Mouse (Mus musculus) spleen, adult 10 weeks (tissue): ENCODE measurements around the gene Aldh18a1. TPM values are rescaled to one million over a fixed set of nuclear protein-coding genes. Genes with fewer than 3 reads are reported as not detected.

Experiments
- polyA plus RNA-seq: library from polyadenylated mRNA; stranded (reverse); fragments of 350-450 nt; fragmentation: Illumina TruSeq; extraction: RNeasy Lipid Tissue Mini Kit (QIAGEN cat#74804); gene quantifications from one replicate; pipeline ENCODE4 v1.2.3, GENCODE M21; 2015; ENCODE audit warnings: low replicate concordance; ENCODE audit not compliant: insufficient read depth

Gene Aldh18a1
- 19.0 TPM for polyA plus RNA-seq

DNA sequence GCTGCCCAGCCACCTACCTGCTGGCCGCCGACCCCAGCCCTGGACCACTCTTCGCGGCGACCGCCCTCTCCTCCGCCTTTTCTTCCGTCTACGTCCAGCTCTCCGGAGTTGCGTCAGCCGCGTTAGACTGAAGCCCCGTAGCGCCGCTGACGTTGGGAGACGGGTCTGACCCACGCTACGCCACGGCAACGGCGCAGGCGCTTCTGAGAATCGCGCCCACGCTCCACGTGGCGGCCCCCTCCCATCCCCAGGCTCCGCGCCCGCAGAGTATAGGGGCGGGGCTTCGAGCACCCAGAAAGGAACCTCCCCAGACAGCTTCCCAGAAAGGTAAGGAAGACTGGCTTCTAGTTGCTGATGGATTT is at the start of gene Aldh18a1:
Gene Aldh18a1, minus strand, starts transcription at position 171 of the 362 bp plus-strand sequence.

DNA sequence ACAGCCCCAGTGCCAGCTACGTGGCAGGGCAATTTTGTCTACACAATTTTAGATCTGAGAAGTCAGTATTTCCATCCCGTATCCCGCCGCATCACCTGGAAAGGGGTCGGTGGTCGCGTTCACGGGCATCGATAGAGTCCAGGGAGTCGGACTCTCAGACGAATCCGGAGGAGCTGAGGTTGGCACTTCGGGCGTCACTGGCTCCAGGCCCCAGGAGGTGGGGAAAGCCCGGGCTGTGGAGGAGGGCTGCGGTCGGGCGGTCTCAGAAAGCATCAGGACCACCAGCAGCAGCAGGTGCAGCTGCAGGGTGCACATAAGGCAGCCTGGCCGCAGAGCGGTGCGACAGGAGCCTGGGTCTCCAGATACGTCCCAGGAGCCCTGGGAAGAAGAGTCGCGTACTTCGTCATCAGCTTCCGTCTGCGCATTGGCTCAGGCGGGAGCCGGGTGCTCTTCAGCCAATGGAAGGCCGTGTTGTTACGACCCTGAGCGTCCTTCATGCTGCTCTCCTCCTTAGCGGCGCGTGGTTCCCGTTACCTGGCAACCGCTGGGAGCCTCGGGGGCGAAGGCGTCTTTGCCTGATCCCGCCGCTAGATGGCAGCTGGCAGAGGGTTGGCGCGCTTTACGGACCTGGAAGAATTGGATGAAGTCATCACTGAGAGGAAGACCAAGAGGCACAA is 23.7 kb upstream of the Aldh18a1 start, which contains the start of the genes Tctn3 and Entpd1:
Gene Tctn3, minus strand, starts transcription at position 404 of the 677 bp plus-strand sequence.
Gene Entpd1, plus strand, starts transcription at position 537 of the 677 bp plus-strand sequence.

DNA sequence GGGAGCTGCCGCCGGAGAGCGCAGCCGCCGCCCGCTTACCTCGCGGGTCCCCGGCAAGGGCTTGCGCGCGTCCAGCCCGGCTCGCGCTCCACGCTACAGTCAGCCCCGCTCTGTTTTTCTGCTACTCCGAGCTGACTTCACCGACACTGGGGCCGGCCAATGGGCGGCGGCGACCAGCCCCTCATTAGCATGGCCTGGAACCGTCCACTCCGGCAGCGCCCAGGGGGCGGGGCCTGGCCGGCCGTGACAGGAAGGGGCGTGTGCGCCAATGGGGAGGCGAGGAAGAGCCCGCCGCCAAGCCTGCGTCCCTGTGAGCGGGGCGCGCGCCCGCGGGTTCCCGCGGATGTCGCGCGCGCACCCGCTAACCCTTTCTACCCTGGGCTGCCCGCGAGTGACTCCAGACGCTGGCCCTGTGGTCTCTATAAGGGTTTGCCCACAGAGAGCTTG is 74.6 kb downstream of the Aldh18a1 start, which contains the start of gene Sorbs1:
Gene Sorbs1, minus strand, starts transcription at position 148 of the 447 bp plus-strand sequence.

Other genes with a start within 250 kb of the Aldh18a1 start
- 24.7 TPM for gene Sorbs1, start 74.7 kb downstream of the Aldh18a1 start, polyA plus RNA-seq
- 9.1 TPM for gene Tctn3, start 23.8 kb upstream of the Aldh18a1 start, polyA plus RNA-seq
- 47.3 TPM for gene Entpd1, start 23.9 kb upstream of the Aldh18a1 start, polyA plus RNA-seq
- 1.1 TPM for gene Cc2d2b, start 160.3 kb upstream of the Aldh18a1 start, polyA plus RNA-seq
- gene Ccnj, start 242.8 kb upstream of the Aldh18a1 start, polyA plus RNA-seq = 15.0 TPM